Mouse (Mus musculus) heart, adult 8-10 months (tissue): ENCODE measurements around the gene Dyrk1b. TPM values are rescaled to one million over a fixed set of nuclear protein-coding genes. Genes with fewer than 3 reads are reported as not detected.
A peak's percentile ranks its signal among the peaks of the same experiment; 100 is the strongest.
"Not testable (repeated sequence)": the region's sequence is repeated elsewhere in the genome, so short reads cannot be mapped to it uniquely, and the experiment has no call there.

ENCODE experiments used
- DNase-seq: peaks from one replicate; pipeline ENCODE4 v3.0.0; 2022; ENCODE audit warnings: low spot score
- total RNA-seq, 4 experiments: library from RNA; stranded (reverse); gene quantifications; 2 replicates each; pipeline ENCODE4 v1.2.4; 2022

The Dyrk1b gene
- total RNA-seq, 4 experiments from 2014 or later: 24.0 to 34.6 (median 31.8) TPM

DNA sequence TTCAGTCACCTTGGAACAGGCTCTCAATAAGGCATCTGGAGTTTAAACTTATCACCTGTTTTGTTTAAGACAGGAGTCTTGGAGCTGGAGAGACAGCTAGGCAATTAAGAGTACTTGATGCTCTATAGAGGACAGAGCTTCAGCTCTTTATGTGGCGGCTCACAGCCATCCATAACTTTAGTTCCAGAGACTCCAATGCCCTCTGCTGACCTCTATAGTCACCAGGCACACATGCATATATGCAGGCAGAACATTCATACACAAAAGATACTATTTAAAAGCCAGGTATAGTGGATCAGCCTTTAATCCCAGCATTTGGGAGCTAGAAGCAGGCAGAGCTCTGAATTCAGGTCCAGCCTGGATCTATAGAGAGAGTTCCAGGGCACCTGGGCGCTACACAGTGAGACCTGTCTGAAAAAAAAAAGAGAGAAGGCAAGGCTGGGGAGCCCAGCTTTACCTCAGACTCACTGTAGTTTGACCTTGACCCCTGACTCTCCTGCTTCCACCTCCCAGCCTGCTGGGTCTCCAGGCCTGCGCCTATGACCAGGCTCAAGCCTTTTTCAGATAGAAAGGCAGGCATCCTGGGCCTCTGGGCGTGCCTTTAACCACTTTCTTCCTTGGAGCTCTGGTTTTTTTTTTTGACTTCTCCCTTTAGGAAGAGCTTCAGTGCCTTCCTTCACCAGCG lies 16.3 kb downstream of the Dyrk1b start:
- DNase-seq: no peak

DNA sequence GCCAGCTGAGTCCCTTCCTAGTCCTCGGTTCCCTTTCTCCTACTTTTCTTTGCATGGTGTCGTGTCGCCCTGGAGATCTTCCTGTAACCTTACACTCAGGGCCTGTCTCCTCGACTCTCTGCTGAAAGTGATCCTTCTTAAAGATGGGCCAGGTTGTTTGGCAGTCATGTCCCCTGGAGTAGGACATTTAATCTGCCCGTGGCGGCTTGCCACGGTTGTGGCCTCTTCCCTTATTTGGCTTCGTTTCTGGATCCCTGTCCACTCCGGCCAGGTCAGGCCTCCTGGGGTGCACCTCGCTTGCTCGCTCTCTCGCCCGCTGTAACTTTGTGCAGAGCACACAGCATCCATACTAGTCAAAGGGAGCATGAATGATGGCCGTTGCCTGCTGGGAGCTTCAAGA lies 17.3 kb downstream of the Dyrk1b start:
- no peak for DNase-seq

DNA sequence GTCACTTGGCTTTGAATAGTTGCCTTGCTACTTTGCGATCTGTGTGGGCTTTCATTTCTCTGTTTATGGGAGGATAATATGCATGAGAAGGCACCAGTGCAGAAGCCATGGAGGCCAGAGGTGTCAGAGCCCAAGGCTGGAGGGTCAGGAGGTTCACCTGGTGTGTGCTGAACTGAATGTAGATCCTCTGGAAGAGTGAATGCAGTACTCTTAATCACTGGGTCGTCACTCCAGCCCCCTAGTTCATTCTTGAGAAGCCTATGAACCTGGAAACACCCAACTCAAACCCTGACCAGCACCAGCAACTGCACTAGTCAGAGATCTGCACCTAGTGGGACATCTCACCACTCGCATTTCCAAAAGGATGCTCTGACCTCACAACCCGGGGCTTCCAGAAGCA lies 19.8 kb downstream of the Dyrk1b start:
- no peak for DNase-seq

DNA sequence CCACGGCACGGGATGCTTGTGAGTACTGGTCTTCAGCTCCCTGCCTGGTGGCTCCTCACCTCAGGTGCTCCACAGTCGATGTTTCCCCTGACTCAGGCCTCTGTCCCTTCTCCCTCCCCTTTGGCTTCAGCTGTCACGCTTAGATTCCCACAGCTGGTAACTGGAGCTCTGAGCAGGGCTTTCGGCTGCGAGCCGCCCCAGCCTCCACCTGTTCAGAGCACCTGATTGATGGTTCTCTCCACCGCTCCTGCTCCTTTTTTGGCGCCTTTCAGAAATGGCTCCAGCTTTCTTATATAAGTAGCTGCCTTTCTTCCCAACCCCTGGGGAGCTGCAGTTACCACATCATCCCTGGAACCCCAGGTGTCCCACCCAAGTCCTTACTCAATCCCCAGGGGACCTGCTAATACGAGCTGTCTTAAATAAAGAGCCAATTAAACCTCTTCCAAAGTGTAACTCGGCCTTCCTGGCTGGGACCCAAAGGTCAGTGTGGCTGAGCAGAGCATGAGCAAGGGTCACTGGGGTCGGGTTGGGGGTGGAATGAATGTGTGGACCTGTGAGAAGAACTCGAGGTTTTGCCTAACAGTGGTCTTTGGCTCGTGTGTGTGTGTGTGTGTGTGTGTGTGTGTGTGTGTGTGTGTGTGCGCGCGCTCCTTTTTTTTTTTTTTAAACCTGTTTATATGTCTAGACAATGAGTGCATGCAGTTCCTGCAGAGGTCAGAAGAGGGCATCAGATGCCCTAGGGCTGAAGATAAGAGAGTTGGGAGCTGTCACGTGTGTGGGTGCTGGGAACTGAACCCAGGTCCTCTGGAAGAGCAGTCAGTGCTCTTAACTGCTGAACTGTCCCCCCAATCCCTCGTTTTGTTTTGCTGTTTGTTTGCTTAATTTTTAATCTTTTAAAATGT lies 24.2 kb downstream of the Dyrk1b start:
- DNase-seq: no peak

DNA sequence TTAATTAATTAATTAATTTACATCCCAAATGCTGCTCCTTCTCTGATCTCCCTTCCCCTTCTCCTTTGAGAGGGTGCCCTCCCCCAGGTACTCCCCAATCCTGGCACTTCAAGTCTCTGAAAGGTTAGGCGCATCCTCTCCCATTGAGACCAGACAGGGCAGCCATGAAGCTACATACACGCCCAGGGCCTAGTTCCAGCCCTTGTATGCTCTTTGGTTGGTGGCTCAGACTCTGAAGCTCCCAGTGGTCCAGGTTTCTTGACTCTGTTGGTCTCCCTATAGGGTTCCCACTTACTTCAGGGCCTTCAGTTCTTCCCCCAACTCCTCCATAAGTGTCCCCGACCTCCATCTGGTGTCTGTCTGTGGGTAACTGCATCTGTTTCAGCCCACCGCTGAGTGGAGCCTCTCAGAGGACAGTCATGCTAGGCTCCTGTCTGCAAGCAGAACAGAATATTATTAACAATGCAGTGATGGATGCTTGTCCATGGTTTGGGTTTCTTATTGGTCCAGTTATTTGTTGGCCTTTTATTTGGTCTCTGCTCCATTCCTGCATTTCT lies 26.9 kb downstream of the Dyrk1b start:
- DNase-seq: no peak

DNA sequence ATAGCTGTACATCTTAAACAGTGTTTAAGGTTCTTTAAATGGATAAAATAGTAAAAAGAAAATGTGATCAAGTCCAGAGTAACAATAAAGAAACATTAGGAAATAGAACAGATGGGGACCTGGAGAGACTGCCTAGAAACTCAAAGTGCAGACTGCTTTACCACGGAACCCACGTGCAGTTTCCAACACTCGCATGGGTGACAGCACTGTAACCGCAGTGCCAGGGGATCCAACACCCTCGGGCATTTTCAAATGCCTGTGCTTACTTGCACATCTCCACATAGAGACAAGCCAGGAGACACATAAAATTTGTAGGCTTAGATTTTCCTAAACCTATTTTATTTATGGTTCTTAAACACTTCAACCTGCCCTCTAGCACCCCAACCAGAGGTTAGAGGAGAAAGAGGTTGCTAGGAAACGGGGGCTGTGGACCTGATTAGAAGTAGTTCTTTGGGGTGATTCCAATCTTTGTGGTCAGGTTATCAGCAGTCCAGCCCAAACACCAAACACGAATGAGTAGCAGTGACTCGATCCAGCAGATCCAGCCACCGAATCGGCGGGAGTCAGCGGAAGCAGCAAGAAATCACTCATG lies 29.2 kb downstream of the Dyrk1b start:
- DNase-seq: no peak

DNA sequence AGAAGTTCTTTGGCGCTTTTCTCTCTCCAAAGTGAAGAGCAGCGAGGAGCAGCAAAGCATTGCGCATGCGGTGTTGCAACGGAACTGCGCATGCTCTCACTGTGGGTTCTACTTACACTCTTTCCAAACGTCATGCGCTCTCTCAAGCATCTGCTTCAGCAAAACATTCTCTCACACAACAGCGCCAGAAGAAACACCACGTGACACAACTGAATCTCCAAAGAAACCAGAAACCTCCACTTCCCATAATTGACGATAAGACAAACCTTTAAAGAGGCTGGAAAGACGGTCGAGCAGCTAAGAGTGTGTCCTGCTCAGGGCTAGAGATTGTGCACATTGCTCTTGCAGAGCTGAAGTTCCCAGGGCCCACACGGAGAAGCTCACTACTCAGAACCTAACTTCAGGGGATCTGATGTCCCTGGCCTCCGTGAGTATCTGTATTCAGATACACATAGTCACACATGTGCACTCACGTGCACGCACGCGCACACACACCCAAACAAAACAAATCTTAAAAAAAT lies 29.8 kb downstream of the Dyrk1b start:
- DNase-seq: peak; percentile 73

DNA sequence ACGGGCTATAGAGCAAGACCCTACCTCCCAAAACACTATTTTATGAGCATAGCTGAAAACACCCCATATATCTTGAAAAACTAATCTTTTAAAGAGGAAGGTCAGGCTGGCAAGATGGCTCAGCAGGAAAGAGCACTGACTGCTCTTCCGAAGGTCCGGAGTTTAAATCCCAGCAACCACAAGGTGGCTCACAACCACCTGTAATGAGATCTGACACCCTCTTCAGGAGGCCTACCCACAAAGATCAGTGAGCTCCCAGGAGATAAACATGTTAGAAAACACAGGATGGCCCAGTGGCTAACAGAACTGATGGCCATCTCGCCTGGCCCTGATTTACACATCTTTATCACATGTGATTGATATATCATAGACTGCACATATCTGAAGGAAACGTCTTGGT lies 31.5 kb downstream of the Dyrk1b start:
- no peak for DNase-seq

GRCm38 (mm10) chr7:28214142-28214541 lies 34.9 kb downstream of the Dyrk1b start:
- peak; percentile 48 for DNase-seq

DNA sequence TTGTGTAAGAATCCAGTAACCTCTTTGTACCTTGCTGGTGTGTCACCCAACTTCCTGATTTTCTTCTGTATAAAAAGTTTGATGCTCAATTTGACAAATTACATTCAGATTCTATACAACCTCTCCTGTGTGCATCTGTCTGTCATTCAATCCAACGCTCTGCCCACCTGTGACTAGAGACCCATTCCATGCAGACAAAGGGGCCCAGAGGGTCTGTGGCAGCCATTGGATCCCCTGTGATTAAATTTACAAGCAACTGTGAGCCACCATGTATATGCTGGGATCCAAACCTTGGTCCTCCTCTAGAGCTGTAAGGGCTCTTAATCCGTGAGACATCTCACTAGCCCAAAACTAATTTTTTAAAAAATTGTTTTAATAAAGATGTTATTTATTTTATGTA lies 36.7 kb downstream of the Dyrk1b start:
- DNase-seq: not testable (repeated sequence)

DNA sequence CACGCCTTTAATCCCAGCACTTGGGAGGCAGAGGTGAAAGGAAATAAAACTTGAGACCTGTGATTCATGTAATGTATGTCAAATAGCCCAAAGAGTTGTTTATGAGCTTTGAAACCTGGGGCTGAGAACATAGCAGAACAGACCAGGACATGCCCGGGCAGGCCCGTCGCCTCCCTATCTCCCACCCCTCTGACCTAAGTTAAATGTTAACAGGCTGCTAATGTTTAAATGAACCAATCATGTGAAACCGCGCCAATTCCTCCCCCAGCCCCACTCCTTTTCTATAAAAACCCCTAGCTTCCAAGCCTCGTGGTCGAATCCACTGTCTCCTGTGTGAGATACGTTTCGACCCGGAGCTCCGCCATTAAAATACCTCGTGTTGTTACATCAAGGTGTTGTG lies 38.5 kb downstream of the Dyrk1b start:
- DNase-seq: not testable (repeated sequence)

DNA sequence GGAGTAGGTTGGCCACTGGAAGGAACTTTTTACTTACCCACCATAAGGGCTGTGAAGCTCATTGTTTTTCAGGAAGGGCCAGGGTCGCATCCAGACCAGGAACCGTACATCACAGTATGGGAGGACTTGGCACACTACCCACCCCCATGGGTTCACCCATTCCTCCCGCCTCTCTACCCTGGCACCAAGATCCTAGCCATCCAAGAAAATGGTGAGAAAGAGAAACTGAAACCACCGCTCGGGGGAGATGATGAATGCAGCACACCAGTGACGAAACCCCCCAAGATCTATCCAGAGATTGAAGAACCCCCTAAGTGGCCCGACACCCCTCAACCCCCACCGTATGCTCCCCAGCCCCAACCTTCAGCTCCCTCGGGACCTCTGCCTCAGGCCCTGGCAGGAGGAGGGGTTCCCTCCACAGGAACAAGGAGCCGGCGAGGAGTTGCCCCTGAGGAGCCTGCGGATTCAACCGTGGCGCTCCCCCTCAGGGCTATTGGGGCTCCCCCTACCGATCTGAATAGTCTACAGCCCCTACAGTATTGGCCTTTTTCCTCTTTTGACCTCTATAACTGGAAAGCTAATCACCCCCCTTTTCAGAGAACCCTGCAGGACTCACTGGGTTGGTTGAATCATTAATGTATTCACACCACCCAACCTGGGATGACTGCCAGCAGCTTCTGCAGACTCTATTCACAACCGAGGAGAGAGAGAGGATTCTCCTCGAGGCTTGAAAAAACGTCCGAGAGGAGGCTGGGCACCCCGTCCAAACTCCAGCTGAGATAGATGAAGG lies 39.9 kb downstream of the Dyrk1b start:
- DNase-seq: not testable (repeated sequence)

- not testable (repeated sequence) for DNase-seq
Measured at GRCm38 (mm10) chr7:28226836-28227235, 47.6 kb downstream of the Dyrk1b start.

GRCm38 (mm10) chr7:28227421-28227820 lies 48.2 kb downstream of the Dyrk1b start:
- not testable (repeated sequence) for DNase-seq

Other genes starting within 250 kb of the Dyrk1b start
- 1 to 10 TPM; 7.3 to 8.2 (median 7.8) TPM for gene Zfp780b, start 200.3 kb upstream of the Dyrk1b start, total RNA-seq
- gene Zfp850, start 165.4 kb upstream of the Dyrk1b start, total RNA-seq: 1 to 10 TPM in 1 of 4 experiments, under 1 TPM in 3; 0.65 to 1.1 (median 0.85) TPM
- 10 to 100 TPM; 72.5 to 86.7 (median 82.7) TPM for gene Psmc4, start 129.4 kb upstream of the Dyrk1b start, total RNA-seq
- gene Fcgbp, start 108.2 kb upstream of the Dyrk1b start, total RNA-seq: not detected
- gene 9530053A07Rik, start 50.0 kb upstream of the Dyrk1b start, total RNA-seq: not detected
- gene Fbl, start 9.8 kb upstream of the Dyrk1b start, total RNA-seq: 10 to 100 TPM; 31.1 to 33.6 (median 32.1) TPM
- 10 to 100 TPM; 11.8 to 14.4 (median 13.3) TPM for gene Eid2, start 88.4 kb downstream of the Dyrk1b start, total RNA-seq
- 10 to 100 TPM; 13.7 to 16.8 (median 15.2) TPM for gene Eid2b, start 98.3 kb downstream of the Dyrk1b start, total RNA-seq
- not detected for gene Selenov, start 111.7 kb downstream of the Dyrk1b start, total RNA-seq
- gene Dll3, start 122.8 kb downstream of the Dyrk1b start, total RNA-seq: not detected
- gene Timm50, start 132.6 kb downstream of the Dyrk1b start, total RNA-seq: 10 to 100 TPM; 59.2 to 68.5 (median 64.4) TPM
- gene Supt5, start 159.3 kb downstream of the Dyrk1b start, total RNA-seq: 10 to 100 TPM; 56.0 to 63.2 (median 57.6) TPM
- 100 to 1,000 TPM; 472 to 574 (median 541) TPM for gene Rps16, start 171.2 kb downstream of the Dyrk1b start, total RNA-seq
- gene Plekhg2, start 193.1 kb downstream of the Dyrk1b start, total RNA-seq: 10 to 100 TPM in 3 of 4 experiments, 1 to 10 TPM in 1; 8.9 to 13.2 (median 11.2) TPM
- gene Zfp36, start 200.8 kb downstream of the Dyrk1b start, total RNA-seq: 10 to 100 TPM; 12.2 to 40.6 (median 16.5) TPM
- 10 to 100 TPM; 19.5 to 24.0 (median 22.2) TPM for gene Med29, start 213.2 kb downstream of the Dyrk1b start, total RNA-seq
- 10 to 100 TPM; 35.7 to 44.4 (median 39.1) TPM for gene Paf1, start 213.5 kb downstream of the Dyrk1b start, total RNA-seq